Mouse (Mus musculus) brown adipose tissue, adult 24 weeks (tissue): ENCODE data around the gene Adgrf3. TPM values are rescaled to one million over a fixed set of nuclear protein-coding genes. Genes with fewer than 3 reads are reported as not detected.
"Not testable (repeated sequence)": the region's sequence is repeated elsewhere in the genome, so short reads cannot be mapped to it uniquely, and the experiment has no call there.

Source experiments
- H3K27ac ChIP-seq: fragments of 200-500 bp; replicated peaks from 2 replicates; pipeline ENCODE4 v1.5.1; 2012; ENCODE audit warnings: low read depth, mild to moderate bottlenecking, low read length
- H3K4me1 ChIP-seq: fragments of 200-500 bp; 2 replicates; pipeline ENCODE4 v1.6.1; 2012; ENCODE audit warnings: low read length, mixed read lengths; ENCODE audit not compliant: control insufficient read depth, insufficient read depth, insufficient read length
- H3K4me3 ChIP-seq: fragments of 200-500 bp; 2 replicates; pipeline ENCODE4 v1.5.1; 2012; ENCODE audit warnings: low read depth, mild to moderate bottlenecking, low read length, moderate library complexity; ENCODE audit not compliant: insufficient read depth
- polyA plus RNA-seq: library from polyadenylated mRNA; stranded (reverse); fragments of >200 nt; gene quantifications from 2 replicates; pipeline ENCODE4 v1.2.4, GENCODE M21; 2012; ENCODE audit not compliant: missing spikeins, insufficient read depth, insufficient read length

Adgrf3 gene
- polyA plus RNA-seq, 1 experiment = not detected

GRCm38 (mm10) chr5:30219715-30220114 lies 14.2 kb upstream of the Adgrf3 start:
- Histone ChIP-seq H3K27ac (no peak overlapping the region), H3K4me3 (no peak overlapping the region), H3K4me1 (no peaks in the 10 kb centered on the region)

- no peaks in the 10 kb centered on the region for H3K4me1 ChIP-seq
- H3K4me3 ChIP-seq = no peak overlapping the region
- no peak overlapping the region for H3K27ac ChIP-seq
These were observed 10.4 kb upstream of the Adgrf3 start for GRCm38 (mm10) chr5:30215970-30216369.

GRCm38 (mm10) chr5:30214889-30215288 lies 9.4 kb upstream of the Adgrf3 start:
- Histone ChIP-seq H3K27ac (no peak overlapping the region), H3K4me1 (no peaks in the 10 kb centered on the region), H3K4me3 (no peak overlapping the region)

GRCm38 (mm10) chr5:30210758-30211157 lies 5.2 kb upstream of the Adgrf3 start:
- H3K4me1 ChIP-seq, H3K27ac ChIP-seq, H3K4me3 ChIP-seq: not testable (repeated sequence)

GRCm38 (mm10) chr5:30207276-30207675 lies 1.8 kb upstream of the Adgrf3 start:
- Histone ChIP-seq H3K4me1 (no peaks in the 10 kb centered on the region), H3K27ac (no peak overlapping the region), H3K4me3 (no peak overlapping the region)

- Histone ChIP-seq H3K4me3 (no peak overlapping the region), H3K4me1 (no peaks in the 10 kb centered on the region), H3K27ac (no peak overlapping the region)
These were observed 488 bp downstream of the Adgrf3 start for GRCm38 (mm10) chr5:30205034-30205433.

- H3K4me1 ChIP-seq = no peaks in the 10 kb centered on the region
- no peak overlapping the region for H3K4me3 ChIP-seq
- no peak overlapping the region for H3K27ac ChIP-seq
These were observed 1.1 kb downstream of the Adgrf3 start for GRCm38 (mm10) chr5:30204441-30204840.

GRCm38 (mm10) chr5:30203216-30203885 lies 2.2 kb downstream of the Adgrf3 start:
- no peaks in the 10 kb centered on the region for H3K4me1 ChIP-seq
- H3K4me3 ChIP-seq = no peak overlapping the region
- no peak overlapping the region for H3K27ac ChIP-seq

- no peaks in the 10 kb centered on the region for H3K4me1 ChIP-seq
- no peak overlapping the region for H3K27ac ChIP-seq
- H3K4me3 ChIP-seq = no peak overlapping the region
These were observed 3.3 kb downstream of the Adgrf3 start for GRCm38 (mm10) chr5:30202221-30202620.

GRCm38 (mm10) chr5:30201521-30201920 lies 4.0 kb downstream of the Adgrf3 start:
- H3K4me1 ChIP-seq = no peaks in the 10 kb centered on the region
- H3K27ac ChIP-seq = no peak overlapping the region
- H3K4me3 ChIP-seq = no peak overlapping the region

GRCm38 (mm10) chr5:30198257-30198656 lies 7.3 kb downstream of the Adgrf3 start:
- H3K27ac ChIP-seq = no peak overlapping the region
- no peaks in the 10 kb centered on the region for H3K4me1 ChIP-seq
- H3K4me3 ChIP-seq = no peak overlapping the region

GRCm38 (mm10) chr5:30195340-30195739 lies 10.2 kb downstream of the Adgrf3 start:
- Histone ChIP-seq H3K27ac (no peak overlapping the region), H3K4me1 (no peaks in the 10 kb centered on the region), H3K4me3 (no peak overlapping the region)

GRCm38 (mm10) chr5:30192452-30192851 lies 13.1 kb downstream of the Adgrf3 start:
- H3K4me3 ChIP-seq = no peak overlapping the region
- H3K27ac ChIP-seq = no peak overlapping the region
- H3K4me1 ChIP-seq = no peaks in the 10 kb centered on the region

- no peaks in the 10 kb centered on the region for H3K4me1 ChIP-seq
- no peak overlapping the region for H3K4me3 ChIP-seq
- 0 out of 2 replicates have a peak overlapping the region, but pooled peaks have one; percentile 11 for H3K27ac ChIP-seq
These were observed 17.6 kb downstream of the Adgrf3 start for GRCm38 (mm10) chr5:30187687-30188485.

- no peak overlapping the region for H3K4me3 ChIP-seq
- no peak overlapping the region; the same call in 1 of the 2 replicates for H3K27ac ChIP-seq
- H3K4me1 ChIP-seq = peaks cover 4% of the 10 kb centered on the region; the same call in 1 of the 2 replicates
These were observed 29.7 kb downstream of the Adgrf3 start for GRCm38 (mm10) chr5:30175811-30176210.
